Mouse (Mus musculus) kidney, adult 2 months (tissue): ENCODE data around the gene Col4a4. TPM values are rescaled to one million over a fixed set of nuclear protein-coding genes. Genes with fewer than 3 reads are reported as not detected.

Source experiments
- DNase-seq: peaks from one replicate; pipeline ENCODE4 v3.0.0; 2021
- H3K27ac ChIP-seq: fragments of 200-500 bp; 2 replicates; pipeline ENCODE4 v1.5.1; 2012; ENCODE audit warnings: low read depth, low read length, control low read depth, inconsistent platforms; ENCODE audit not compliant: insufficient read depth
- H3K27me3 ChIP-seq: fragments of 200-500 bp; replicated peaks from 2 replicates; pipeline ENCODE4 v1.6.1; 2012; ENCODE audit warnings: mild to moderate bottlenecking, moderate library complexity, low read length, inconsistent platforms; ENCODE audit not compliant: control insufficient read depth, insufficient read depth
- H3K36me3 ChIP-seq: fragments of 200-500 bp; 2 replicates; pipeline ENCODE4 v1.6.1; 2012; ENCODE audit warnings: mild to moderate bottlenecking, moderate library complexity, low read length, inconsistent platforms; ENCODE audit not compliant: control insufficient read depth, insufficient read depth
- H3K4me1 ChIP-seq: fragments of 200-500 bp; 2 replicates; pipeline ENCODE4 v1.6.1; 2011; ENCODE audit warnings: low read length; ENCODE audit not compliant: control insufficient read depth, insufficient read depth
- H3K4me3 ChIP-seq: fragments of 200-500 bp; 2 replicates; pipeline ENCODE4 v1.5.1; 2011; ENCODE audit warnings: mild to moderate bottlenecking, low read depth, low read length, control low read depth; ENCODE audit not compliant: insufficient read depth
- CTCF ChIP-seq: fragments of 200-500 bp; conservative IDR thresholded peaks from 2 replicates; pipeline ENCODE4 v1.5.1; 2011; ENCODE audit warnings: low read depth, mild to moderate bottlenecking, control low read depth, low read length, moderate library complexity, mixed read lengths; ENCODE audit not compliant: insufficient read depth, insufficient read length
- POLR2A ChIP-seq: fragments of 200-500 bp; IDR thresholded peaks from one replicate; pipeline ENCODE4 v1.6.1; 2011; ENCODE audit warnings: low read depth, low read length, control low read depth
- WGBS: fragments of 180-500 bp; shearing (Covaris S2); methylation state at CpG from one replicate; pipeline ENCODE4 v1.1.7; 2018; 5-methylcytosine and 5-hydroxymethylcytosine counted together
- polyA plus RNA-seq: library from polyadenylated mRNA; depleted of rRNA; stranded (reverse); fragments of >200 nt; gene quantifications from 2 replicates; pipeline ENCODE4 v1.2.3, GENCODE M21; 2012

The Col4a4 gene
- polyA plus RNA-seq, 1 experiment: 29.4 TPM

GRCm38 (mm10) chr1:82527931-82528330 lies 58.7 kb downstream of the Col4a4 start:
- Histone ChIP-seq H3K4me3 (no peak overlapping the region), H3K36me3 (peaks cover 18% of the 10 kb centered on the region), H3K27ac (no peak overlapping the region), H3K27me3 (no peaks in the 10 kb centered on the region), H3K4me1 (no peaks in the 10 kb centered on the region)
- no peak for DNase-seq
- 83% methylated on average over 4 of the region's 4 CpGs for WGBS
- TF ChIP-seq CTCF (no peak), POLR2A (no peak)

- H3K27me3 ChIP-seq: no peaks in the 10 kb centered on the region
- no peak overlapping the region for H3K4me3 ChIP-seq
- WGBS: 99% methylated on average over 2 of the region's 2 CpGs
- no peaks in the 10 kb centered on the region for H3K4me1 ChIP-seq
- no peak overlapping the region for H3K27ac ChIP-seq
- TF ChIP-seq CTCF (no peak), POLR2A (no peak)
- no peak for DNase-seq
- peaks cover 10% of the 10 kb centered on the region for H3K36me3 ChIP-seq
Observed at GRCm38 (mm10) chr1:82491954-82492353, 94.7 kb downstream of the Col4a4 start.

- peaks cover 20% of the 10 kb centered on the region for H3K36me3 ChIP-seq
- WGBS: 75% methylated on average over 4 of the region's 4 CpGs
- TF ChIP-seq CTCF (no peak), POLR2A (no peak)
Observed at GRCm38 (mm10) chr1:82486371-82486770, 100.3 kb downstream of the Col4a4 start.

DNA sequence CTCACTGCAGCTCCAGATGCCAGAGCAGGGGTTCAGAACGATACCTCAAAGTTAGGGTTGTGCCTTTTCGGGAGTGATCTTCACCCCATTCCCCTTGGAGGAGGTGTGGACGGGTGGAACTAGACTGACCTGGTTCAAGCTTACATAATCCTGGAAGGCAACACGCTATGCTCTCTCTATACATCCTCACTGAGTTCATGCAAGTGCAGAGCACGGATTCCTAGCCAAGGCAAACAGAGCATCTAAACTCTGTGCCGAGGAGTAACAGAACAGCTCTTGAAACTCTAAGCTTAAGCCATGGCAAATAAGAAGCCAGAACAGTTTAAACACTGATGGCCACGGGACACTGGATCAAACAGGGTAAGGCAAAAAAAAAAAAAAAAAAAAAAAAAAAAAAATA lies 104.3 kb downstream of the Col4a4 start:
- H3K4me3 ChIP-seq: no peak overlapping the region
- DNase-seq: no peak
- H3K4me1 ChIP-seq: no peaks in the 10 kb centered on the region
- TF ChIP-seq POLR2A (no peak), CTCF (no peak)
- peaks cover 21% of the 10 kb centered on the region for H3K36me3 ChIP-seq
- no peak overlapping the region for H3K27ac ChIP-seq
- 84% methylated on average over 7 of the region's 7 CpGs for WGBS
- H3K27me3 ChIP-seq: no peaks in the 10 kb centered on the region

More at GRCm38 (mm10) chr1:82486371-82486770, 100.3 kb downstream of the Col4a4 start:
- no peak overlapping the region for H3K4me3 ChIP-seq
- no peak overlapping the region for H3K27ac ChIP-seq
- no peaks in the 10 kb centered on the region for H3K27me3 ChIP-seq
- no peak for DNase-seq
- H3K4me1 ChIP-seq: no peaks in the 10 kb centered on the region

- peaks cover 15% of the 10 kb centered on the region for H3K36me3 ChIP-seq
- H3K4me1 ChIP-seq: no peaks in the 10 kb centered on the region
- H3K27me3 ChIP-seq: no peaks in the 10 kb centered on the region
- WGBS: 89% methylated on average over 12 of the region's 12 CpGs
- TF ChIP-seq CTCF (no peak), POLR2A (no peak)
- H3K4me3 ChIP-seq: no peak overlapping the region
- DNase-seq: no peak
- no peak overlapping the region for H3K27ac ChIP-seq
Observed at GRCm38 (mm10) chr1:82479696-82480487, 106.8 kb downstream of the Col4a4 start.

- 40% methylated on average over 9 of the region's 9 CpGs for WGBS
Observed at GRCm38 (mm10) chr1:82476746-82477145, 109.9 kb downstream of the Col4a4 start.

DNA sequence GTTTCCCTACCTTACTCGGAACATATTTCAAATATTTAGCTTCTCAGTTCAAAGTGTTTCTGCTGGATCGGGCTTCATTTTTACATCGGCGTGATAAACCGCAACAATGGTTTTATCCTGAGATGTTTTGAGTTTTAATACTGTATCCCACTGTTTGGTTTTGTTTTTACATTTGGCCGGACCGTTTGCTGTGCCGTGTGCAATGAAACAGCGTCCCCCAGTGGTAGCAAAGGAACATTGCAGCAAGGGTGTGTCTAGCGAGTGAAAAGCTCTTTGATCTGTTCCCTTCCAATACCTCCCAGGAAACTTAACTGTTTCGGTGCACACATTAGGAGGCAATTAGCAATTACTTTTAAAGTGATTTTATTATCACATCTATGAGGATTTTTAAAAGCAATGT lies 110.4 kb downstream of the Col4a4 start:
- Histone ChIP-seq H3K4me1 (no peaks in the 10 kb centered on the region), H3K4me3 (no peak overlapping the region), H3K36me3 (peaks cover 7% of the 10 kb centered on the region), H3K27me3 (no peaks in the 10 kb centered on the region), H3K27ac (no peak overlapping the region)
- peak; percentile 29 for DNase-seq
- TF ChIP-seq POLR2A (no peak), CTCF (peak; percentile 80)
- WGBS: 48% methylated on average over 11 of the region's 11 CpGs

More at GRCm38 (mm10) chr1:82476746-82477145, 109.9 kb downstream of the Col4a4 start:
- peak; percentile 38 for DNase-seq
- Histone ChIP-seq H3K36me3 (peaks cover 10% of the 10 kb centered on the region), H3K4me1 (no peaks in the 10 kb centered on the region), H3K27ac (no peak overlapping the region), H3K4me3 (no peak overlapping the region), H3K27me3 (no peaks in the 10 kb centered on the region)
- TF ChIP-seq POLR2A: no peak
- TF ChIP-seq CTCF: no peak
